Mouse (Mus musculus) small intestine, adult 2 months (tissue): ENCODE results near the gene Cbfa2t3. TPM values are rescaled to one million over a fixed set of nuclear protein-coding genes. Genes with fewer than 3 reads are reported as not detected.
"Not testable (repeated sequence)": the region's sequence is repeated elsewhere in the genome, so short reads cannot be mapped to it uniquely, and the experiment has no call there.

Experiments
- H3K27ac ChIP-seq: fragments of 200-500 bp; 2 replicates; pipeline ENCODE4 v1.5.1; 2012; ENCODE audit warnings: low read depth, low read length, control low read depth, inconsistent platforms; ENCODE audit not compliant: insufficient read depth
- H3K27me3 ChIP-seq: fragments of 200-500 bp; 2 replicates; pipeline ENCODE4 v1.6.1; 2012; ENCODE audit warnings: mild to moderate bottlenecking, moderate library complexity, low read length, inconsistent platforms; ENCODE audit not compliant: control insufficient read depth, insufficient read depth
- H3K36me3 ChIP-seq: fragments of 200-500 bp; 2 replicates; pipeline ENCODE4 v1.6.1; 2012; ENCODE audit warnings: mild to moderate bottlenecking, low read length, control low read depth, inconsistent platforms; ENCODE audit not compliant: control insufficient read depth, insufficient read depth
- H3K4me1 ChIP-seq: fragments of 200-500 bp; 2 replicates; pipeline ENCODE4 v1.6.1; 2012; ENCODE audit warnings: low read length, inconsistent platforms, mixed read lengths; ENCODE audit not compliant: control insufficient read depth, insufficient read depth, insufficient read length
- H3K4me3 ChIP-seq: fragments of 200-500 bp; 2 replicates; pipeline ENCODE4 v1.5.1; 2012; ENCODE audit warnings: low read depth, mild to moderate bottlenecking, control low read depth, inconsistent platforms, low read length, moderate library complexity
- CTCF ChIP-seq: fragments of 200-500 bp; IDR thresholded peaks from 2 replicates; pipeline ENCODE4 v1.5.1; 2012; ENCODE audit warnings: low read depth, mild to moderate bottlenecking, control low read depth, inconsistent platforms, low read length, moderate library complexity, mixed read lengths; ENCODE audit not compliant: insufficient replicate concordance, insufficient read length; ENCODE audit errors: extremely low read depth
- POLR2A ChIP-seq: fragments of 200-500 bp; IDR thresholded peaks from 2 replicates; pipeline ENCODE4 v1.6.1; 2012; ENCODE audit warnings: low read depth, mild to moderate bottlenecking, control low read depth, inconsistent platforms, low read length, moderate library complexity
- WGBS: fragments of 180-500 bp; shearing (Covaris S2); methylation state at CpG from one replicate; pipeline ENCODE4 v1.1.7; 2018; 5-methylcytosine and 5-hydroxymethylcytosine counted together
- polyA plus RNA-seq: library from polyadenylated mRNA; depleted of rRNA; stranded (reverse); fragments of >200 nt; gene quantifications from 2 replicates; pipeline ENCODE4 v1.2.3, GENCODE M21; 2012

Gene Cbfa2t3
- polyA plus RNA-seq, 1 experiment: 14.8 TPM

- no peak for TF ChIP-seq POLR2A
- no peak for TF ChIP-seq CTCF
- H3K4me3 ChIP-seq: no peak overlapping the region
- no peak overlapping the region for H3K27ac ChIP-seq
- H3K4me1 ChIP-seq: peaks cover 22% of the 10 kb centered on the region
- WGBS: 72% methylated on average over 16 of the region's 16 CpGs
- no peaks in the 10 kb centered on the region for H3K36me3 ChIP-seq
- no peaks in the 10 kb centered on the region for H3K27me3 ChIP-seq
Observed at GRCm38 (mm10) chr8:122638601-122639000, 60.3 kb downstream of the Cbfa2t3 start.

DNA sequence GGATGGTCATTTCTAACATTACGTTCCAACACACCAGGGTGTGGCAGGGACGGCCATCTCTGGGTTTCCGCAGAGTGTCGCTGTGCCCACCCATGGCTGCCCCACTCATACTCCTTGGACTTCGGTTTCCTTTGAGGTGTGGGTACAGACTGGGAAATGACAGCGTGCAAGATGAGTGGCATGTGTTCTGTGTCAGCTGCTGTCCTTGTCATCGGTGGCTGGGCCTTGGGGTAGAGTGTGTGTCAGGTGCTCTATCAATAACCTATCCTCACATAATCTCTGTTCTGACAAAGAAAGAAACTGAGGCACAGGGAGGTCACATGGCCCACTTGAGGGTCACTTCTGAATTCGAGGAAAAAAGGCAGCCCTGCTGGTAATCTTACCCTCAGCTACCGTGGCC, 61.7 kb downstream of the Cbfa2t3 start:
- TF ChIP-seq POLR2A (no peak), CTCF (no peak)
- Histone ChIP-seq H3K36me3 (no peaks in the 10 kb centered on the region), H3K27me3 (no peaks in the 10 kb centered on the region), H3K4me1 (peaks cover 22% of the 10 kb centered on the region), H3K4me3 (no peak overlapping the region), H3K27ac (no peak overlapping the region)
- WGBS: 68% methylated on average over 9 of the region's 9 CpGs

DNA sequence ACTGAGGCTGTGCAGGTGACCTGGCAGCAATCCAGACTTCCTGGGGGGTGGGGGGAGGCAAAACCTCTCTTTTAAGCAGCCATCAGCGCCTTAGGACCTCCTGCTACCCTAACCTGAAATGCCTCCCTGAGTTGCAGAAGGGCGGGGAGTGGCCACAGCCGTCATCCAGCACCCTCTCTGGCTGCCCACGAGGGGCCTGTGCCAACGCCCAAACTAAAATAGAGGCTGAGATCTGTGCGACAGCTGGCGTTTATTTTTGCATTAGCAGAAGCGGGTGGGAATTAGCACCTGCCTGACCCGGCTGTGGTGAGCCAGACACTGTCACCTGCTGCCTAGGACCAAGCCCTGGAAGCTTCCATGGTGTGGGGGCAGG, 62.1 kb downstream of the Cbfa2t3 start:
- Histone ChIP-seq H3K4me1 (peaks cover 22% of the 10 kb centered on the region), H3K36me3 (no peaks in the 10 kb centered on the region), H3K27ac (0 out of 2 replicates have a peak overlapping the region, but pooled peaks have one; percentile 3), H3K4me3 (no peak overlapping the region), H3K27me3 (no peaks in the 10 kb centered on the region)
- 17% methylated on average over 9 of the region's 9 CpGs for WGBS
- TF ChIP-seq CTCF: no peak
- no peak for TF ChIP-seq POLR2A

DNA sequence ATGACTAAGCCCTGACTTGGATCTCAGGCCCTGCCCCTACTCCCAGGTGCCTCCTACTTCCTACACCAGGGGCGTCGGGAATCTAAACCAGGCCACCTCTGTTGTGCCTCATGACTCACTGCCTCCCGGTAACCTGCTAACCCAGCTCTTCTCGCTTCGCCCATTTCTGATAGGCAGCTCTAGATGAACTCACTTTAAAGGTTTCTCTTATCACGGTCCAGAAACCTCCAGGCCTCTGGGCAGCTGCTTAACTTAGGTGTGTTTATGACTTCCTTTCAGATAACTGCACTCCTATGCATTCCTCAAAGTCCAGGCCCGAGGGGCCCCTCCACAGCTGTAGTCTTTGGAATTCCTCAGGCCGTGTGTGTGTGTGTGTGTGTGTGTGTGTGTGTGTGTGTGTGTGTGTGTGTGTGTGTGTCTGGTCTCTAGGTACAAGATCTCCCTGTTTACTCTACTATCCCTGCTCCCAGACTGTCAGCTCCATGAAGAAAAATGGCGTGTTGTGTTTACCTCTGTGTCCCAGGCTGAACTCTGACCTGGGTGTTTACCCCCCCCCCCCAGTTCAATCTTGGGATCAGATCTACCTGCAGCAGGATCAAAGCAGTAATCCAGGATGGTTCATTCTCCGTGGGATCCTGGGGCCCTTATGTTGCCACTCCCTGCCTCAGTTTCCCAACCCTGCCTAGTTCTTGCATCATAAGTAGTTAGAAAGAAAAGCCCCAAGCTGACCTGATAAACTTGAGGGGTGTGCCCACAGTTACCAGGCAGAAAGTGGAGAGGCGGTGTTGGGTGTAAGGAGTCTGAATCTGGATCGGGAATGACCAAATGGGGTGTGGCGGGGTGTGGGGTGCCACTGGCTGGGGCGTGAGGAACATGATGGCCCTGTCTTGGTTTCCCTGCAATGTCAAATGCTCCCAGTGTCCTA, 62.8 kb downstream of the Cbfa2t3 start:
- Histone ChIP-seq H3K27me3 (no peaks in the 10 kb centered on the region), H3K27ac (0 out of 2 replicates have a peak overlapping the region, but pooled peaks have one; percentile 11), H3K36me3 (no peaks in the 10 kb centered on the region), H3K4me3 (no peak overlapping the region), H3K4me1 (peaks cover 22% of the 10 kb centered on the region)
- TF ChIP-seq CTCF (no peak), POLR2A (no peak)
- 24% methylated on average over 14 of the region's 14 CpGs for WGBS

DNA sequence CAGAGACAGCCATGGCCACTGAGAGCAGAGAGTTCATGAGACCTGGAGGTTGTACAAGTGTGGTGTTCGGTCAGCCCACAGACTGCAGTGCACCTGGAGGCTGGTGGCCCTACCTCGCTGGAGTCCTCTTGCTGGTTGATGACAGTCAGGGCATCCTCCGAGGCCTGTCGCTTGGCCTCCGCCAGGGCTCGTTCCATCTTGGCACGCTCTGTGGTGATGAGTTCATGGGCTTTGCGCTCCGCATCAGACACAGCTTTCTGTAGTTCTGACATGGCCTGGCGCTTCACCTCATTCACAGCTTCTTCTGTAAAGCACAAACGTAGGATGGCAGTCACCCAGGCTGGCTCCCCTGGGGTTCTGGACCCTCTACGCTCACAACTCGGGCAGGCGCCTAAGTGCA, 65.7 kb downstream of the Cbfa2t3 start:
- no peak overlapping the region for H3K4me3 ChIP-seq
- TF ChIP-seq CTCF (no peak), POLR2A (no peak)
- WGBS: 96% methylated on average over 14 of the region's 14 CpGs
- peaks cover 19% of the 10 kb centered on the region for H3K4me1 ChIP-seq
- H3K27ac ChIP-seq: no peak overlapping the region
- no peaks in the 10 kb centered on the region for H3K27me3 ChIP-seq
- no peaks in the 10 kb centered on the region for H3K36me3 ChIP-seq

DNA sequence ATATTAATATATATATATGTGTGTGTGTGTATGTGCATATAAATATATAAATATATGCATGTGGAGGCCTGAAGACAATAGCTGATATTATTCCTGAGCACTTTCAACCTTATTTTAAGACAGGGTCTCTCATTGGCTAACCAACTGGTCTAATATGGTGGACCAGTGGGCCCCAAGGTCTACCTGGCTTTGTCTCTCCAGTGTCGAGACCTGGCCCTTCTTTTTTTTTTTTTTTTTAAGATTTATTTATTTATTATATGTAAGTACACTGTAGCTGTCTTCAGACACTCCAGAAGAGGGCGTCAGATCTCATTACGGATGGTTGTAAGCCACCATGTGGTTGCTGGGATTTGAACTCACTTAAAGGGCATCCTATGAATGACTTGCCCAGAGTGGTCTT, 66.8 kb downstream of the Cbfa2t3 start:
- not testable (repeated sequence) for H3K4me3 ChIP-seq, H3K36me3 ChIP-seq, H3K27ac ChIP-seq, H3K27me3 ChIP-seq
- H3K4me1 ChIP-seq: peaks cover 19% of the 10 kb centered on the region
- WGBS: 69% methylated on average over 3 of the region's 3 CpGs

DNA sequence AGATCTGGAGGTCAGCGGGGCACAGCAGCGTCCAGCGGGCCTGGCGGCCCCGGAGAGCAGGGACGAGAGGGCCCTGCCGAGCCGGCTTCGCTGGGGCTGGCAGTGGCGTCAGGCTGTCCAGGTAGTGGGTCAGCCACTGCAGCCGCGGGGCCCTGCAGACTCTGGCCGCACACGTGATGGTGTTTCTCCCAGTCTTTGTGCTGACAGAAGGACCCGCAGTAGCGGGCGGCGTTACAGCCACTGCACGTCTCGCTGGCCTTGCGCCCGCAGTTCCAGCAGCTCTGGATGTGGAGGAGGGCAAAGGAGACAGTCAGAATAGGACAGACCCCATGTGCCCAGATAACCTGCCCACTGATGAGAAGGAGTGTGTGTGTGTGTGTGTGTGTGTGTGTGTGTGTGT, 68.2 kb downstream of the Cbfa2t3 start:
- Histone ChIP-seq H3K27ac (no peak overlapping the region), H3K4me1 (peaks cover 9% of the 10 kb centered on the region), H3K4me3 (no peak overlapping the region), H3K27me3 (no peaks in the 10 kb centered on the region), H3K36me3 (no peaks in the 10 kb centered on the region)
- WGBS: 57% methylated on average over 22 of the region's 22 CpGs
- TF ChIP-seq CTCF (no peak), POLR2A (no peak)

DNA sequence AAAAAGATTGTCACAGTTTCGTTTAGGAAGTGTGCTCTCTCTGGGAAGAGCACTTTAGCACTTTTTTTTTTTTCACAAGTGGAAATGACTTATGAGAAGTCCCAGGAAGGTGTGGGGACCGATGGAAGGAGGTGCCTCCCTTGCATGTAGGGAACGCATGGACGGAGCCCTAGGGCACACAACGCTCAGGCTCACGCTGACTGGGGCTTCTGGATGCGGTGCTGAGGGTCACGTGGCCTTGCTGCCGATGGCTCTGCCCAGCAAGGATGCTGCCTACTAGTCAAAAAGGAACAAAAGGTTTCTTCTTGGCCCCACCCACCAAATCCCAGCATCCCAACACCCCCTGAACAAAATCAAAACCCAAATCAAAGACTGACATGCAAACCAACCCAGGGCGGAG, 69.5 kb downstream of the Cbfa2t3 start:
- no peaks in the 10 kb centered on the region for H3K27me3 ChIP-seq
- no peak overlapping the region for H3K27ac ChIP-seq
- H3K36me3 ChIP-seq: no peaks in the 10 kb centered on the region
- no peak for TF ChIP-seq CTCF
- no peak for TF ChIP-seq POLR2A
- WGBS: 68% methylated on average over 10 of the region's 10 CpGs
- no peaks in the 10 kb centered on the region for H3K4me1 ChIP-seq
- no peak overlapping the region for H3K4me3 ChIP-seq
